Mouse (Mus musculus) liver, embryonic 13.5 days (tissue): ENCODE results near the gene Timp2. TPM values are rescaled to one million over a fixed set of nuclear protein-coding genes. Genes with fewer than 3 reads are reported as not detected.

Experiments
- ATAC-seq: fragments of 200-750 bp; cut with Nextera tagmentation; 2 replicates; pipeline ENCODE4 v1.8.0; 2017; ENCODE audit warnings: low read depth, mild to moderate bottlenecking, moderate number of reproducible peaks, moderate library complexity
- DNase-seq: peaks from one replicate; pipeline ENCODE4 v3.0.0; 2022
- H3K27ac ChIP-seq: fragments of 300-500 bp; sonication (generic); 2 replicates; pipeline ENCODE4 v1.5.1; 2015; ENCODE audit warnings: moderate library complexity, mild to moderate bottlenecking, inconsistent platforms
- H3K27me3 ChIP-seq: fragments of 300-500 bp; sonication (generic); 2 replicates; pipeline ENCODE4 v1.6.1; 2015; ENCODE audit warnings: mild to moderate bottlenecking, inconsistent platforms
- H3K36me3 ChIP-seq: fragments of 300-500 bp; sonication (generic); 2 replicates; pipeline ENCODE4 v1.6.1; 2015; ENCODE audit warnings: mild to moderate bottlenecking, inconsistent platforms
- H3K4me1 ChIP-seq: fragments of 300-500 bp; sonication (generic); replicated peaks from 2 replicates; pipeline ENCODE4 v1.6.1; 2015; ENCODE audit warnings: inconsistent platforms
- H3K4me2 ChIP-seq: fragments of 300-500 bp; sonication (generic); 2 replicates; pipeline ENCODE4 v1.6.1; 2015; ENCODE audit warnings: inconsistent platforms, mild to moderate bottlenecking, moderate library complexity
- H3K4me3 ChIP-seq: fragments of 300-500 bp; sonication (generic); replicated peaks from 2 replicates; pipeline ENCODE4 v1.5.1; 2015; ENCODE audit warnings: mild to moderate bottlenecking, inconsistent platforms
- H3K9ac ChIP-seq: fragments of 300-500 bp; sonication (generic); 2 replicates; pipeline ENCODE4 v1.6.1; 2015; ENCODE audit warnings: mild to moderate bottlenecking, inconsistent platforms
- H3K9me3 ChIP-seq: fragments of 300-500 bp; sonication (generic); replicated peaks from 2 replicates; pipeline ENCODE4 v1.6.1; 2016; ENCODE audit warnings: inconsistent platforms
- WGBS: fragments of 180-500 bp; shearing (Covaris S2); methylation state at CpG from one replicate; pipeline ENCODE4 v1.1.7; 2015; ENCODE audit not compliant: insufficient replicate concordance; 5-methylcytosine and 5-hydroxymethylcytosine counted together
- polyA plus RNA-seq: library from polyadenylated mRNA; unstranded; fragments of >200 nt; fragmentation: Nextera tagmentation; extraction: Ambion mirVana; gene quantifications from 2 replicates; pipeline ENCODE4 v1.2.1, GENCODE M21; 2015

Gene Timp2
- polyA plus RNA-seq, 1 experiment from 2014 or later: 5.5 TPM

GRCm38 (mm10) chr11:118263146-118263545, 92.4 kb downstream of the Timp2 start:
- no peaks in the 10 kb centered on the region for H3K27me3 ChIP-seq
- peaks cover 99% of the 10 kb centered on the region for H3K36me3 ChIP-seq
- WGBS: 81% methylated on average over 5 of the region's 5 CpGs
- H3K4me3 ChIP-seq: no peak overlapping the region
- DNase-seq (no peak), ATAC-seq (no peak)
- H3K27ac ChIP-seq: no peak overlapping the region
- H3K9ac ChIP-seq: no peak overlapping the region
- H3K4me1 ChIP-seq: no peaks in the 10 kb centered on the region
- H3K9me3 ChIP-seq: no peaks in the 10 kb centered on the region
- no peak overlapping the region for H3K4me2 ChIP-seq

GRCm38 (mm10) chr11:118260081-118260480, 95.5 kb downstream of the Timp2 start:
- H3K9me3 ChIP-seq: no peaks in the 10 kb centered on the region
- H3K4me2 ChIP-seq: no peak overlapping the region
- 77% methylated on average over 8 of the region's 8 CpGs for WGBS
- no peak overlapping the region for H3K4me3 ChIP-seq
- no peak overlapping the region for H3K9ac ChIP-seq
- no peaks in the 10 kb centered on the region for H3K27me3 ChIP-seq
- no peak overlapping the region for H3K27ac ChIP-seq
- peaks cover 86% of the 10 kb centered on the region for H3K36me3 ChIP-seq
- ATAC-seq (no peak), DNase-seq (no peak)
- H3K4me1 ChIP-seq: no peaks in the 10 kb centered on the region

- Histone ChIP-seq H3K4me3 (no peak overlapping the region), H3K36me3 (peaks cover 81% of the 10 kb centered on the region)
- 83% methylated on average over 8 of the region's 8 CpGs for WGBS
These were observed 96.0 kb downstream of the Timp2 start for GRCm38 (mm10) chr11:118259580-118259979.

DNA sequence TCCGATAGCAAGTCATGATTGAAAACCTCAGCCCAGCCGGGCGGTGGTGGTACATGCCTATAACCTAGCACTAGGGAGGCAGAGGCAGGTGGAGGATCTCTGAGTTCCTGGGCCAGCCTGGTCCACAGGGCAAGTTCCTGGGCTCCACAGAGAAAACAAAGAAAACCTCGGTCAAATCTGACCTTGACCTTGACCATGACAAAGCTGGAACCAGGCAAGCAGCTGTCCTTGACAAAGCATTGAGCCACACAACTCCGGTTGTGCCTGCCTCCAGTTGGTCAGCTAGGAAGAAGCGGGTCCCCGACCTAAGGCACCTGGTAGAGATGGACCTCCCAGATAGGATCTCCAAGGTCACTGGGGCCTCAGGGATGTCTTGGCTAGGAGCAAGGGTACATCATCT, 99.2 kb downstream of the Timp2 start:
- Histone ChIP-seq H3K36me3 (peaks cover 49% of the 10 kb centered on the region), H3K27ac (no peak overlapping the region), H3K27me3 (no peaks in the 10 kb centered on the region), H3K9ac (no peak overlapping the region), H3K4me1 (no peaks in the 10 kb centered on the region), H3K9me3 (no peaks in the 10 kb centered on the region), H3K4me3 (no peak overlapping the region), H3K4me2 (no peak overlapping the region)
- DNase-seq (no peak), ATAC-seq (no peak)
- 72% methylated on average over 7 of the region's 7 CpGs for WGBS

More at GRCm38 (mm10) chr11:118259580-118259979, 96.0 kb downstream of the Timp2 start:
- Histone ChIP-seq H3K4me1 (no peaks in the 10 kb centered on the region), H3K27me3 (no peaks in the 10 kb centered on the region), H3K27ac (no peak overlapping the region), H3K9ac (no peak overlapping the region), H3K9me3 (no peaks in the 10 kb centered on the region), H3K4me2 (no peak overlapping the region)
- DNase-seq (no peak), ATAC-seq (no peak)

GRCm38 (mm10) chr11:118254159-118254951, 101.2 kb downstream of the Timp2 start:
- Histone ChIP-seq H3K27ac (no peak overlapping the region), H3K27me3 (no peaks in the 10 kb centered on the region), H3K9ac (no peak overlapping the region), H3K4me2 (no peak overlapping the region), H3K4me3 (no peak overlapping the region), H3K9me3 (no peaks in the 10 kb centered on the region), H3K36me3 (peaks cover 29% of the 10 kb centered on the region), H3K4me1 (peaks cover 5% of the 10 kb centered on the region)
- DNase-seq (no peak), ATAC-seq (no peak)
- WGBS: 58% methylated on average over 15 of the region's 15 CpGs

DNA sequence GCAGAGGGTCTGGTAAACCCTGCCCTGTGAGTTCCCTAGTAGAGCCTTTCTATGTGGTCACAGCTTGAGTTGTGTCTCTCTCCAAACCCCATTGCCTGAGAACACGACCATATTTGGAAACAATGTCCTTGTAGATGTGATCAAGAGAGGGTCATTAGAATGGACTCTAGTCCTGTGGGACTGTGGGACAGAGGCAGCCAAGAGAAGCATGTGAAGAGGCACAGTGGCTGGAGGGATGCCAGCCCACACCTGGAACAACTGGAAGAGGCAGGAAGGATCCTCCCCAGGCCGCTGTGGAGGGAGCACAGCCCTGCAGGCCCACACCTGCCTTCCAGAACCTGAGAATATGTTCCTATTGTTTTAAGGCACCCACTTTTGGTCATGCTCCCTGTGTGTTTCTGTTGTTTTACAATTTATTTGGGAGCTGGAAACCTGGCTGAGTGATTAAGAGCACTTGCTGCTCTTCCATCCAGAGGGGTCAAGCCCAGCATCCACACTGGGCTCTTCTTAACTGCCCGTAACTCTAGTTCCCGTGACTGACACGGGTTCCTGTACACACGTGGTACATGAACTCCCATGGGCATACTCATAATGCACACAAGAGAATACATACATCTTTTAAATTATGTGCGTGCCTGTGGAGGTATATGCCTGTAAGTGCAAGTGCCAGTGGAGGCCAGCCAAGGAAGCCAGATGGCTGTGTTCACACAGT, 101.9 kb downstream of the Timp2 start:
- peaks cover 11% of the 10 kb centered on the region for H3K4me1 ChIP-seq
- no peak overlapping the region for H3K4me2 ChIP-seq
- no peak overlapping the region for H3K4me3 ChIP-seq
- H3K9me3 ChIP-seq: no peaks in the 10 kb centered on the region
- H3K27ac ChIP-seq: no peak overlapping the region
- 76% methylated on average over 7 of the region's 7 CpGs for WGBS
- DNase-seq (no peak), ATAC-seq (no peak)
- H3K27me3 ChIP-seq: no peaks in the 10 kb centered on the region
- H3K9ac ChIP-seq: no peak overlapping the region
- H3K36me3 ChIP-seq: peaks cover 21% of the 10 kb centered on the region

Other genes starting within 250 kb of the Timp2 start
- gene Dnah17, start 225.1 kb downstream of the Timp2 start, polyA plus RNA-seq: 0.07 and 0.10 TPM in 2 replicates
- gene Cyth1, start 107.1 kb downstream of the Timp2 start, polyA plus RNA-seq: 2.3 and 3.1 TPM in 2 replicates
- gene Usp36, start 65.5 kb downstream of the Timp2 start, polyA plus RNA-seq: 6.9 and 7.9 TPM in 2 replicates
- gene Cep295nl, start 13.2 kb downstream of the Timp2 start, polyA plus RNA-seq: not detected in 2 replicates
- gene Lgals3bp, start 46.4 kb upstream of the Timp2 start, polyA plus RNA-seq: 25.4 and 32.3 TPM in 2 replicates
- gene Cant1, start 63.3 kb upstream of the Timp2 start, polyA plus RNA-seq: 8.3 and 9.4 TPM in 2 replicates
- gene C1qtnf1, start 72.5 kb upstream of the Timp2 start, polyA plus RNA-seq: 1.1 and 1.4 TPM in 2 replicates
- gene Engase, start 121.1 kb upstream of the Timp2 start, polyA plus RNA-seq: 8.1 and 8.8 TPM in 2 replicates